Mouse (Mus musculus): ENCODE measurements at regions not wholly inside any gene's neighbourhood (a gene's known extent, or its start where the extent isn't known, plus 50 kb on each side); places are given as distances from the start of the nearest gene placed in this dataset.
"Not testable (repeated sequence)": the region's sequence is repeated elsewhere in the genome, so short reads cannot be mapped to it uniquely, and the experiment has no call there.

DNA sequence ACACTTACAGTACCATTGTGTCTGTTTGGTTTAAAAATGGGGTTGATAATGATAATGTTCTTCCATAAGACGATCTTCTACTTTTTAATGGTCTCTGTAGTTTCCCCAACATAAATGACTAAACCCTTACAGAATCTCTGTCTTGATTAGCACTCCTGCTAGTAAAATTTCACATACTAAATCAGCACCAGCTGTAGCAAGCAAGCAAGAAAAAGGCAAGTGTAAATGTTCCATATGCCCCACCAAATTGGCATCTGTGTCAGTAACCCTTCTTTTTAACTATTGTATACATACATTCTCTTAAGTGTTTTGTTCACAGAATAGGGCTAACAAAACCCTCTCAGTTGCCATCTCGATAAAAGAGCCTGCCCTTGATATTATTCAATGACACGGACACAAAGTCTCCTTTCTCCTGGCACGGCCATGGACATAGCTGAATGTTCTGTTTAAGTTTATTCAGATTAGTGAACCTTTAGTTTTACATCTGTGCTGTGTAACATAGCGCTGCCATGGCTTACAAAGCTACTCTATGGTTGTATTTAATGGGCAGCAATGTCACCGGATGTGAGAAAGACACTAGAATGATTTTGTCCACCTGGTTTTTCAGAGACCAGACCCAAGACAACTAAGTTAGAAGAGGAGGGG is 414.3 kb downstream of the Gtdc1 start:
- DNase-seq, result no peak

DNA sequence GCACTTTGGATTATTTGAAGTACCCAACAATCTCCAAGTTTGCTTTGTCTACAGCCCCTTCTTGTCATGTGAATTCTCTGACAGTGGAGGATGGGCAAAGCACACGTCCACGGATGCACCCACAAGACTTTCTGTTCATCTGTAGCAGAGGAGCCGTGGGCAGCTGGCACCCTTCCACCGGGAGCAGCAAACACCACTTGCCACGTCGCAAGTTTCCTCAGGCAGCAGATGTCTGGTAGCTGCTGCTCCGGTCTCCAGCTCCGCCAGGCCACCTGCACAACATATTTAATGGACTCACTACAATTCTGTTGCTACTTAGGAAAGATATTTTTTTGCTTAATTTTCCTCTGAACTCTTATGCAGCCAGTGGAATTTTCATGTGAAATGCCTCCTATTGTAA is 415.1 kb downstream of the Gtdc1 start:
- peak; percentile 65 to 75 for DNase-seq

DNA sequence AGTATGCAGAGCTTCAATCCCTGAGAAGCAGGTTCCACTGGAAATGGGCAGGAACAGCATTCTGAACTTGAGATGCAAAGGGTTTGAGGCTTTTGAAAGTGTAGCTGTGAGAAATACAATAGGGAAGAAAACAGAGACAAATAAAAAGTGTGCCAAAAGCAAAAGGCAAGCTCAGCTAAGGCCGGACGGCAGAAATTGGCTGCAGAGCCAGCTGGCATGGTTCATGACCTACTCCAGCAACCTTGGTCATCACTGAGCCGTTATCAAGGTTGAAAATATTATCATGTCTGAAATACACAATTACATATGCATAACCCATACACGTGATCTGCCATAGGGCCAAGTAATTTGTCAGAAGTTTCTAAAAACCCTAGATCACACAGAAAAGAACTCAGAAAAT is 418.4 kb downstream of the Gtdc1 start:
- DNase-seq, result peak; percentile 40 to 44

DNA sequence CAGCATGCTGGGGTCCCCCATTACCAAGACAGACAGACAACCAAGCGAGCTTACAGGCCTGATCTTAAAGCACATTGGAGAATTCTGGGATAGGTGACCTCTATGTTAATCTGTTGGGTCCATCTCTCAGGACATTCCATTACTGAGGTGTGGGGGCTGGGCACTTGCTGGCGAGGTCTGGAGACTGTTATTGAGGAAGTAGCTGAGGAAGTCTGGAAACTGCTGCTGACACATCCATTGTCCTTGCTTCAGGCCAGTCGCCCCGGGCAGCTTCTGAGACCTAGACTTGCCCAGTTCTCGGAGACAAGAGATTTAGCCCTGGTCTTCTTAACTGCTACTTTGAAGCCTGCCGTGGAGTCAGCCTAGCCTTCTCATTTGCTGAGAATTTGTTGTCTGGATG is 423.2 kb downstream of the Gtdc1 start:
- DNase-seq, result no peak

DNA sequence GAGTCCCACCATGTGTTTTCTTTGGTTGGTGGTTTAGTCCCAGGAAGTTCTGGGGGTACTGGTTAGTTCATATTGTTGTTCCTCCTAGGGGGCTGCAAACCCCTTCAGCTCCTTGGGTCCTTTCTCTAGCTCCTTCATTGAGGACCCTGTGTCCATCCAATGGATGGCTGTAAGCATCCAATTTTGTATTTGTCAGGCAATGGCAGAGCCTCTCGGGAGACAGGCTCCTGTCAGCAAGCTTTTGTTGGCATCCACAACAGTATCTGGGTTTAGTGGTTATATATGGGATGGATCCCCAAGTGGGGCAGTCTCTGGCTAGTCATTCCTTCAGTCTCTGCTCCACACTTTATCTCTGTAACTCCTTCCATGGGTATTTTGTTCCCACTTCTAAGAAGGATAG is 436.7 kb downstream of the Gtdc1 start:
- not testable (repeated sequence) for DNase-seq

DNA sequence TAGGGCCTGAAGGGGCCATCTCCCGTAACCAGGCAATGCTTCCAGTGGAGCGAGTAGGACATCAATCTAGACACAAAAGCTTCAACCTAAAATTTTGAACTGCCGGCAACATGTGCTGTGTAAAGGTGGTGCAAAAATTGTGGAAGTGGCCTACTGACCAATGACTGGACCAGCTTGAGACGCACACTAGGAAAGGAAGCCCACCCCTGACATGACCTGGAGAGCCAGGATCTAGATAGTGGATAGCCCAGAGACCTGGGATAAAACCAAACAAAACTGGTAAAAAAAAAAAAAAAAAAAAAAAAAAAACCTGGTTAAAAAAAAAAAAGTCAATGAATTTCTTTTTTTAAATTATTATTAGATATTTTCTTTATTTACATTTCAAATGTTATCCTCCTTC is 437.2 kb downstream of the Gtdc1 start:
- DNase-seq, result no peak

DNA sequence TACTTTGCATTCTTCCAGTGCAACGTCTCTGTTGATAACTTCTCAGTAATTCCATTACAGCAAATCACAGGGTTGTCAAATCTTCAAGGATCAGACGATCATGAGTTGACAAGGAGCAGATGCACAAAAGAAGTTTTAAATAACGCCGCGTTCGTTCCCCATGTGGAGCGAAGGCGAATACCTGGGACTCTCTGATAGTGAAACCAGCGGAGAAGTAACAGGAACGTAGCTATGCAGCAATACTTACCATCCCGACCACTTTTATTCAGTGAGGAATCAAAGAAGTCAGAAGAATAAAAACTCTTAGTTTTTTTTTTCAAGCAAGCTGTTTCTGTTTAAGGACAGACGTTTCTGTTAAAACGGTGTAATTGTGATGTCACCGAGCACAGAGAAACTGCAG is 441.6 kb downstream of the Gtdc1 start:
- DNase-seq, result no peak

DNA sequence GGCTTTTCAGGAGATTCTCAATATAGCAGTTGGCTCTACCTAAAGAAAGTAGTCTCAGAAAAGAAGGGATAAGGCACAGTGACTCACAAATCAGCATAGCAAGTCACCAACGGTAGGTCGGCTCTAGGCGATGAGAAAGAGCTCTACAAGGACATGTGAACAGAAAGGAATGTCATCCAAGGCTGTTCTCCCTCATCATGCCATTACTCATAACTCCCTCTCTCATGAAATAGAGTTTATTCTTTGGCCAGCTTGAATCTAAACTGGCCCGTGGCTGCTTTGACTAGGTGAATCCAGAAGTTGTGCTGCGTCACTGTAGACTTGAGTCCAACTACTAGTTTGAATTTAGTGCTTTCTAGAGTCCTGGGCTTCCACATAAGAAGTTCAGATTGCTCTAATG is 447.7 kb downstream of the Gtdc1 start:
- no peak for DNase-seq

DNA sequence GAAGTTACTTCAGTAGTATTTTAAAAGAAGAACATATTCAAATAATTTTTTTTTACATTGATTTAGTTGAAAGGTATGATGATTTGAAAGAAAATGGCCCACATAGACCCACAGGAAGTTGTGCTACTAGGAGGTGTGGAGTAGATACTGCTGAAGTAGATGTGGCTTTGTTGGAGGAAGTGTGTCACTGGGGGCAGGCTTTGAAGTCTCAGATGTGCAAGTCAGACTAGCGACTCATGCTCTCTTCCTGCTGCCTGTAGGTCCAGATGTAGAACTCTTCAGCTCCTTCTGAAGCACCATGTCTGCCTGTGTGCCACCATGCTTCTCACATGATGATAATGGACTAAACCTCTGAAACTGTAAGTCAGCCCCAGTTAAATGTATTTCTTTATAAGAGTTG is 452.0 kb downstream of the Gtdc1 start:
- no peak for DNase-seq

DNA sequence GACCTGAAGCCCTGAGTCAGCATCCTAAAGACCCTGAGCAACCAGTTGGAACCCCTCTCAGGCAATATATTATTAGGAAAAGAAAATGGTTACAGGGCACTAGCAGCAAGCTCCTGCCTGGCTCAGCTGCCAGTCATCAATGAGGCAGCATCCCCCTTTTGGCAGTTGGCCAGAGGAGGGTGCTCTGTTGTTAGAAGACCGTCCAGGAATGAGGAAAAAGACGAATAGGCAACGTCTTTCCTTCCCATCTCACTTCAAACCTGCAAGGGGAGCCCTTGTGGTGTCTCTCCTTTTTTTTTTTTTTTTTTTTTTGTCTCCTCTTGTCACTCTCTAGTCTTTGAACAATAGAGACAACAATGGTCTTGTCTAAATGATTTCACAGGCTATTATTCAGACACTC is 452.8 kb downstream of the Gtdc1 start:
- DNase-seq, result peak; percentile 10 to 38

DNA sequence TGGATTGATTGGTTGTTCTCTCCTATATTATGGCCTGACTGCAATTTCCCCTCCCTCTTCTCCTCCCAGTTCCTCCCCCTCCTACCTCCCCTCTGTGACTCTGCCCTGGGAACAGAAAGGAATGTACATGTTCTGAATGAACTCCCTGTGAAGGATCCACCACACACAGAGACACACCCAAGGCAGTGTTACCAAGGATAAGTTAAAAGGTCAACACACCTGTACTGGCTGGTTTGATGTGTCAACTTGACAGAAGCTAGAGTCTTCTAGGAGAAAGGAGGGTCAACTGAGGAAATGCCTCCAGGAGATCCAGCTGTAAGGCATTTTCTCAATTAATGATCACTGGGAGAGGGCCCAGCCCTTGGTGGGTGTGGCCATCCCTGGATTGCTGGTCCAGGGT is 456.1 kb downstream of the Gtdc1 start:
- DNase-seq, result no peak

DNA sequence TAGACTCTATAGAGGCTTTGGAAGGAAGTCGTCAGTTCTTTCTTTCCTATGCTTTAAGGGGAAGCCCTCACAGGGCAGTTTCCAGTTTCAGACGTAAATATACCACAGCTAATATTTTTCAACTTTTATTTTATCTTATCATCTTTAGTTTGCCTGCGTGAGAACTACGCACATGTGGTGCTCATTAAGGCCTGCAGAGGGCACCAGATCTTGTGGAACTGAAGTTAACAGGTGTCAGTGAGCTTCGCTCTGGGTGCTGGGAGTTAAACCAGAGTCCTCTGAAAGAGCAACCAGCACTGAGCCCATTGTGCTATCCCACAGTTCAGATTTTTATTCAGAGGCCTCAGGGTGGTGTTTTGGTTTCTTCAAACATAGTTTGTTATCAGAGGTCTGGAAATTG is 456.5 kb downstream of the Gtdc1 start:
- DNase-seq, result no peak

DNA sequence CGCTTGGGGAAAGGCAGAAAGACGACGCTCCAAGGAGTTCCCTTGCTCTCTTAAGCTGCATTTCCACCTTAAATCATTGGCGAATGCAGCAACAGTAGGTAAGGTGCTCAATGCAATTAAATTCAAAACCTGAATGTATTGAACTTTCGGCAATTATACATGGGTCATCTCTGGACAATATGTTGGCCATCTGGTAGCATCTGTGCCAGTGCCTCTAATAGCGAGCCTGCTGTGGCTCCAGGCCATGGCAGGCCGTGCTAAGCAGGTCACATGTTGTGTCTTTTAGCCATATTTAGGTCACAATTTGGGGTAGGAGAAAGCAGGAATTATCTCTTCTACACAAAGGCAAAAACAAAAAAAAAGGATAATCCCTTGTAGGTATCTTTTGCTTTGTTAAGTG is 462.8 kb downstream of the Gtdc1 start:
- DNase-seq, result peak; percentile 34 to 39

DNA sequence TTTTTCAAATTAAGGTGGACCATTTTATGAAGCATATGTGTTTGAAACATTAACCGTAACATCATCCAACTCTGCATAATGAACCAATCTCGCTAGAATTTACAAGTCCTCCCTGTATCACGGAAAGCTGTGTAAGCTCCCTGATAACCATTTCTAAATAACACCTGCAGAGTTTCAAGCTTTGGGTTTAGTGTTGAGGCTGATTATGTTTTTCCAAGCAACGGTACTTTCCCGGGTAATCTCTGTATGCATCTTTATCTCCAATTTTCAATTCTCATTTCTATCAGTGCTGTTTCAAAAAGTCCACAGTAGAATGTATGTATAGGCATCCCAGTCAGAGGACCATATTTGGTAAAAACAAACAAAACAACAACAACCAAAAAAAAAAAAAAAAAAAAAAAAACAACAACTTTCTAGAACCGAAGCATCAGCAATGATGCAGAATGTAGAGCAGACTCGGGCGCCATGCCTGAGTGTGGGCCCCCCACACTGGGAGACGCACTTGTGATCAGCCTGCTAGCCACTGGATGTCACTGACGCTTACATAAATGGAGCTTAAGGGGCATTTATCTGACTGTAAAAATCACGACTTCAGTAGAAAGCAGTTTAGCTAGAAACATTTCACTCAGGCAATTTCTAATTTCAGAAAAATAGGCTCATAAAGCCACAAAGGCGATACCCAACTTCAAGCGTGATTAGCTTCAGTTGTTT is 464.7 kb downstream of the Gtdc1 start:
- DNase-seq, result peak in 1 of 2 experiments; percentile 7

DNA sequence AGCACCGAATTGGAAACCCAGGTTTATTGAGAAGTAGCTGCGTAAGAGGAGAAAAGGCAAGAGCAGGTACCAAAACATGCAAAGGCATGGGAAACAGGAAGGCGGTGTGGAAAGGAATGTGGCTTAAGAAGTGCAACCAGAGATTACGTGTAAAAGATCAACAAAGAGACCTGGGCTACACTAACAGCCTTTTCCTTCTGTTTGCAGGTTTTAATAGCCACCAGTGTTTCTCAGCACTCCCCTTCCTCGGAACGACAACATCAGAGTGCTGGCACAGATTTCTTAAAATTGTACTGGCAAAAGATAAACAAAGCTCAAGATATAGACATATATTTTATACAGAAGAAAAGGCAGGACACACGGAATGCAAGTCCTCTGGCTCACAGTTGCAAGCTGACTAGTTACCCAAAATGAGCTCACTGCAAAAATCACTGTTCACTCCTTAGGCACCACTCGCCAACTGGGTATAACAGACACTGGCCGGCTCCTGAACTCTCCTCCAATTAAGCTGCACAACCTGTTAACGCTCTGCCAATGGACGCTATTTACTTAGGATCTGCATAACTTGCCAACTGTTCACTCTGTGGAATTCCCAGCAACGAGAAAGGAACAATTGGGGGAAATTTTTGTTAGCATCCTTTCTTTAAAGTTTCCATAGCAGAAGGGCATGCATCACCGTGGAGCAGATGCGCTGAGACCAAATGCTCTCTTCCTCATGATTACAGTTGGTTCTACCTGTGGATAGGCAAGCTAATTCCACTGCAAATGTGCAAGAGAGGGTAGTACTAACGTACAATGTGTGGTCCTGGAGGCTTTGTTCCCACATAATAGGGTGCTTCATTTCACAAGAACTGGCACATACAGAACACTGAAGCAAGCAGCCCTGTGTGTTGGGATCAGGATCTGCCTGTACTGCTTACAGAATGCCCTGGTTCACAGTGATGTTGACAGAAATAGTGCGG is 465.9 kb downstream of the Gtdc1 start:
- DNase-seq, result no peak

DNA sequence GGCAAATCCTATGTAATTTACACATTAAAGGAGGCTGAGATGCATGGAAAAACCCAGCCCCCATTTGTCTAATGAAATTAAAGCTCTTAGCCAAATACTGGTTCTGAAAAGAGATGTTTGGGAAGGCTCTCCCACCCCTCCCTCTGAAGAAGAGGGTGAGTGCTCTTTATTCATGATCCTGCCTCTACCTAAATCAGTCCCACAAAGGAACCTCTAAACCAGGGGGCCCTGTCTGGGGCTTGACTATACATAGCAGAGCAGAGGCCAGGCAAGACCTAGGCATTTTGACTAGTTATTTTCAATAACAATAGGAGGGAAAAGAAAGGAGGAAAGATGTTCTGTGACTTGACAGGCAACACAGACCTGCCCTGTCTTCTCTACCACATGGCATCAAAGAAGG is 478.0 kb downstream of the Gtdc1 start:
- DNase-seq, result no peak
